Mouse (Mus musculus) liver, postnatal 0 days (tissue): ENCODE data around the gene Adamtsl3. TPM values are rescaled to one million over a fixed set of nuclear protein-coding genes. Genes with fewer than 3 reads are reported as not detected.

Experiments
- ATAC-seq: fragments of 200-750 bp; cut with Nextera tagmentation; 2 replicates; pipeline ENCODE4 v1.8.0; 2017; ENCODE audit warnings: mild to moderate bottlenecking, moderate library complexity
- DNase-seq: peaks from one replicate; pipeline ENCODE4 v3.0.0-alpha.2; 2016
- H3K27ac ChIP-seq: fragments of 300-500 bp; sonication (generic); 2 replicates; pipeline ENCODE4 v1.5.1; 2014; ENCODE audit warnings: antibody characterized with exemption, moderate library complexity, mild to moderate bottlenecking, low read depth
- H3K27me3 ChIP-seq: fragments of 300-500 bp; sonication (generic); 2 replicates; pipeline ENCODE4 v1.6.1; 2014; ENCODE audit warnings: low read length, control low read depth, mixed read lengths; ENCODE audit not compliant: insufficient read depth
- H3K36me3 ChIP-seq: fragments of 300-500 bp; sonication (generic); replicated peaks from 2 replicates; pipeline ENCODE4 v1.6.1; 2014; ENCODE audit warnings: mild to moderate bottlenecking, control low read depth, low read length, moderate library complexity, mixed read lengths; ENCODE audit not compliant: insufficient read depth
- H3K4me1 ChIP-seq: fragments of 300-500 bp; sonication (generic); 2 replicates; pipeline ENCODE4 v1.6.1; 2014; ENCODE audit warnings: antibody characterized with exemption, mild to moderate bottlenecking, control low read depth; ENCODE audit not compliant: insufficient read depth
- H3K4me2 ChIP-seq: fragments of 300-500 bp; sonication (generic); 2 replicates; pipeline ENCODE4 v1.6.1; 2014; ENCODE audit warnings: low read depth, mild to moderate bottlenecking, low read length, moderate library complexity, mixed read lengths
- H3K4me3 ChIP-seq: fragments of 300-500 bp; sonication (generic); 2 replicates; pipeline ENCODE4 v1.5.1; 2014; ENCODE audit warnings: low read depth, low read length
- H3K9ac ChIP-seq: fragments of 300-500 bp; sonication (generic); replicated peaks from 2 replicates; pipeline ENCODE4 v1.6.1; 2014; ENCODE audit warnings: mild to moderate bottlenecking, moderate library complexity
- H3K9me3 ChIP-seq: fragments of 300-500 bp; sonication (generic); 2 replicates; pipeline ENCODE4 v1.6.1; 2016; ENCODE audit warnings: mild to moderate bottlenecking, control low read depth, low read length, mixed read lengths
- CTCF ChIP-seq: sonication (generic); IDR thresholded peaks from 2 replicates; pipeline ENCODE4 v1.5.1; 2016; ENCODE audit warnings: antibody characterized with exemption, low read depth
- EP300 ChIP-seq: IDR thresholded peaks from 2 replicates; pipeline ENCODE4 v1.6.1; 2016; ENCODE audit warnings: antibody characterized with exemption, low read depth, mild to moderate bottlenecking
- WGBS: fragments of 180-500 bp; shearing (Covaris S2); extraction: QIAGEN DNeasy Blood & Tissue Kit; methylation state at CpG from one replicate; pipeline ENCODE4 v1.1.7; 2014; ENCODE audit not compliant: insufficient replicate concordance; 5-methylcytosine and 5-hydroxymethylcytosine counted together
- polyA plus RNA-seq: library from polyadenylated mRNA; unstranded; fragments of >200 nt; fragmentation: Nextera tagmentation; extraction: Ambion mirVana; gene quantifications from 2 replicates; pipeline ENCODE4 v1.2.1, GENCODE M21; 2015

The Adamtsl3 gene
- polyA plus RNA-seq, 1 experiment from 2014 or later = 0.09 TPM

GRCm38 (mm10) chr7:82557111-82557510, 221.6 kb downstream of the Adamtsl3 start:
- TF ChIP-seq EP300 (no peak), CTCF (no peak)
- DNase-seq = no peak
- Histone ChIP-seq H3K4me3 (no peak overlapping the region), H3K9ac (no peak overlapping the region), H3K4me1 (no peaks in the 10 kb centered on the region), H3K27ac (no peak overlapping the region), H3K27me3 (no peaks in the 10 kb centered on the region), H3K36me3 (no peaks in the 10 kb centered on the region), H3K4me2 (no peak overlapping the region), H3K9me3 (no peaks in the 10 kb centered on the region)
- ATAC-seq = no peak
- 75% methylated on average over 11 of the region's 11 CpGs for WGBS

GRCm38 (mm10) chr7:82566688-82567087, 231.2 kb downstream of the Adamtsl3 start:
- TF ChIP-seq EP300 (no peak), CTCF (0 out of 2 replicates have a peak, but pooled peaks have one; percentile 21)
- Histone ChIP-seq H3K4me3 (no peak overlapping the region), H3K9me3 (no peaks in the 10 kb centered on the region), H3K27ac (no peak overlapping the region), H3K4me1 (no peaks in the 10 kb centered on the region), H3K36me3 (no peaks in the 10 kb centered on the region), H3K27me3 (no peaks in the 10 kb centered on the region), H3K9ac (no peak overlapping the region), H3K4me2 (no peak overlapping the region)
- ATAC-seq (no peak), DNase-seq (no peak)
- WGBS = 47% methylated on average over 8 of the region's 8 CpGs

DNA sequence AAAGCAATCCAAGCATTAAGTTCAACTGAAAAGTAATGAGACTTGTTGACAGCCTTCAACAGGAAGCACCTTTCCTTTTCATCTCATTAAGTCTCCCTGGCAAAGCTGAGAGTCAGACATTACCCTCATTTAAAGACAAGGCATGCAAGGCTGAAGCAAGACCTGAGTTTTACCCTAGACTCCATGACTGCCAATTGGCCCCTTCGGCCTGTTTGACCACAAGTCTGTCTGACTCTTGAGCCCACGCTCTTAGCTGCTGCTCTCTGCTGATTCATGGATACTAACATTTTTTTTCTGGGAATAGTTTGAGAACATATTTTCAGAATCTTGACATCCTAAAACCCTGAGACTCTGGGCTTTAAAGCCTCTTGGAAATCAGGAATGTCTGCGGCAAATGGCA, 232.3 kb downstream of the Adamtsl3 start:
- Histone ChIP-seq H3K4me1 (no peaks in the 10 kb centered on the region), H3K9me3 (no peaks in the 10 kb centered on the region), H3K36me3 (no peaks in the 10 kb centered on the region), H3K4me3 (no peak overlapping the region), H3K4me2 (no peak overlapping the region), H3K27ac (no peak overlapping the region), H3K9ac (no peak overlapping the region), H3K27me3 (no peaks in the 10 kb centered on the region)
- 75% methylated on average over 3 of the region's 3 CpGs for WGBS
- TF ChIP-seq EP300 (no peak), CTCF (no peak)
- no peak for DNase-seq
- no peak for ATAC-seq

- Histone ChIP-seq H3K4me3 (no peak overlapping the region), H3K9me3 (no peaks in the 10 kb centered on the region), H3K4me1 (no peaks in the 10 kb centered on the region), H3K9ac (no peak overlapping the region), H3K27ac (no peak overlapping the region), H3K36me3 (no peaks in the 10 kb centered on the region), H3K4me2 (no peak overlapping the region), H3K27me3 (no peaks in the 10 kb centered on the region)
- WGBS = 21% methylated on average over 1 of the region's 1 CpGs
- no peak for TF ChIP-seq CTCF
- ATAC-seq (no peak), DNase-seq (no peak)
Observed at GRCm38 (mm10) chr7:82572981-82573380, 237.5 kb downstream of the Adamtsl3 start.

- Histone ChIP-seq H3K4me3 (no peak overlapping the region), H3K27me3 (no peaks in the 10 kb centered on the region), H3K36me3 (no peaks in the 10 kb centered on the region), H3K4me2 (no peak overlapping the region), H3K27ac (no peak overlapping the region), H3K9ac (no peak overlapping the region), H3K9me3 (no peaks in the 10 kb centered on the region), H3K4me1 (no peaks in the 10 kb centered on the region)
- no peak for ATAC-seq
- TF ChIP-seq EP300 = no peak
- TF ChIP-seq CTCF = no peak
- WGBS = 70% methylated on average over 3 of the region's 3 CpGs
- DNase-seq = no peak
Observed at GRCm38 (mm10) chr7:82580007-82580406, 244.5 kb downstream of the Adamtsl3 start.

DNA sequence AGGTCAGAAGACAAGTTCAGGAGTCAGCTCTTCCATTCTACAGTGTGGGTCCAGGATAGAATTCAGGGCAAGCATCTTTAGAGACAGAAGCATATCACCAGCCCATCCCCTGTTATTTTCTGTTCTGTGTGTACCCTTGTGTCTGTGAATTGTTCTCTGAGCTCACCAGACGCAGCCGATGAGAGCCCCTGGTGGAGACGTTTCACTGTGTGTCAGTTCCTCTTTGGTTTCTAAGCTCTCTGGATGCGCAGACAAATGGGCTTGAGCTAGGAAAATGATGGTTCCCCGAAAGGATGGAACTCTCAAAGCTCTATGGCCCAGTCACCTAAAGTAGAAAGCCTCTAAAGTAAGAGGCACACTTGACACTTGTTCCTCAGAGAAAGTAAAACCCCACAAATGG, 246.3 kb downstream of the Adamtsl3 start:
- no peak overlapping the region for H3K4me2 ChIP-seq
- no peaks in the 10 kb centered on the region for H3K9me3 ChIP-seq
- H3K27ac ChIP-seq = no peak overlapping the region
- ATAC-seq (no peak), DNase-seq (no peak)
- no peak overlapping the region for H3K9ac ChIP-seq
- WGBS = 40% methylated on average over 5 of the region's 5 CpGs
- no peaks in the 10 kb centered on the region for H3K27me3 ChIP-seq
- no peaks in the 10 kb centered on the region for H3K4me1 ChIP-seq
- no peak overlapping the region for H3K4me3 ChIP-seq
- no peaks in the 10 kb centered on the region for H3K36me3 ChIP-seq
- no peak for TF ChIP-seq CTCF
- no peak for TF ChIP-seq EP300

DNA sequence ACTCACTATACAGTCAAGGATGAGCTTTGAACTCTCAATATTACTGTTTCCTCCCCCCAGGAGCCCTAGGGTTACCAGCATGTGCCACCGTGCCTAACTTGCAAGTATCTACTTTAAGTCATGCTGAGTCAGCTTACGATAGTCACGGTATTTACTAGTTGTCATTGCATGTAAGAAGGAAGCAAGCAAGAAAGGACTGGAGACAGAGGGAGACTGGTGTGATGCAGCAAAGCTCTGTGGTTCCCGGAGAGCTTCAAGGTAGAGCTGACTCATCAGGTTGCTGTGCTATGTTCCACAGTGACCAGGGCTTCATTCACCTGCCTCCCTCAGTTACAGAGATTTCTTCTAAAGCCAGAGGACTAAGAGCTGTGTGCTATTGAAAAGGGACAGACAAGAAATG, 247.0 kb downstream of the Adamtsl3 start:
- no peak for ATAC-seq
- WGBS = 57% methylated on average over 4 of the region's 4 CpGs
- H3K4me2 ChIP-seq = no peak overlapping the region
- no peaks in the 10 kb centered on the region for H3K9me3 ChIP-seq
- no peak overlapping the region for H3K9ac ChIP-seq
- H3K27me3 ChIP-seq = no peaks in the 10 kb centered on the region
- no peaks in the 10 kb centered on the region for H3K36me3 ChIP-seq
- no peak for DNase-seq
- no peak overlapping the region for H3K4me3 ChIP-seq
- TF ChIP-seq EP300 (no peak), CTCF (no peak)
- no peak overlapping the region for H3K27ac ChIP-seq
- H3K4me1 ChIP-seq = no peaks in the 10 kb centered on the region
